ENCODE assay signal across 7 mouse cellular contexts in the genomic region with DNA sequence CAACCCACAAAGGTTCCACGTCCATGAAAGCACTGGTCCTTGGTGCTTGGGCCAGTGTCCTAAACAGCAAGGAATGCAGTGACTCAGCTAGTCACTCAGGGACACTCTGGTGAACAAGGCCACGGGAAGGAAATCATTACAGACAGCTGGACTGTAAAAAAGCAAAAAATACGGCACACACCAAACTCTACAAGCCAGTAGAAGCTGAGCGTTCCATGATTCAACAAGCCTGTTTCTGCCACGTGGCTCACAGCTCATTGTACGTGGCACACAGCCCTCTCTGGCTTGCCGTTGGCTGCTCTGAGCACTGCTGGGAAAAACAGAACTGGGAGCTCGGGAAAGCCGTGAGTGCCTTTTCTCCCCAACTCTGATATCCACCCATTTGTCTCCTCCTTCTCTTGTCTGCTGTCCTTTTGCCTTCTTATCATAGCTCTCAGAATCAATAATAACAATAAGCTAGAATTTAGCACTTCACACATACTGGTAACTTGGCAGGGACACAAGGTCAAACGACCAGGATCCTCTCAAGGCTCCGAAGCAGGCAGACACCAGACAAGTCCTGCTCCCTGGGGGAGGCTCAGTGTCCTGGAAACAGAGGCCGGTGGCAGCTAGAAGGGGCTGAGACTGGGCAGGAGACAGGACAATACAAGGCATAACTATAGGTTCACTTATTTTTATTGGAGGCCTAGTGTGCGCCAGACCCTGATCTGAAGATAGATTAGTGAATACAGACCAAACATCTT. TPM values are rescaled to one million over a fixed set of nuclear protein-coding genes. Genes with fewer than 3 reads are reported as not detected.
A peak's percentile ranks its signal among the peaks of the same experiment; 100 is the strongest.
DNase-seq lines count a peak whose midpoint lies in the region; TF ChIP-seq lines count a peak whose summit lies in the region.

A gene (plus strand): TSS at position 218 of the 743 bp plus-strand sequence.

- peak; percentile 67 for DNase-seq in urinary bladder, postnatal 14 days (ENCODE audit: low spot score)
- DNase-seq in urinary bladder, postnatal 10 days (ENCODE audit: low spot score) = no peak
- DNase-seq in gastrocnemius, postnatal 10 days = peak; percentile 63
- peak in 1 of 2 experiments; percentile 23 for DNase-seq in layer of hippocampus, adult 2 months (ENCODE audit: low spot score in 2 of 2)
- peak; percentile 48 for DNase-seq in testis, postnatal 14 days (ENCODE audit: low spot score)
- no peak for DNase-seq in left cerebral cortex, postnatal 4 days
- DNase-seq in left cerebral cortex, adult 18-20 months (ENCODE audit: low spot score in 2 of 2) = no peak

- intact Hi-C loops in left cerebral cortex, postnatal 4 days (cut with DNase I) = loop anchor here (10.0 kb wide), 1 partner anchor 96 kb away; no protein-coding TSS in a partner anchor

- peak within 1 kb of the TSS; percentile 6; the same call in 1 of the 2 replicates for H3K4me3 ChIP-seq in layer of hippocampus, adult 2 months

- no peak for TF ChIP-seq CTCF in layer of hippocampus, adult 2 months (conservative IDR thresholded peaks at IDR 0.05)

- peak within 1 kb of the TSS; percentile 73 for H3K27ac ChIP-seq in layer of hippocampus, adult 2 months

RNA-seq across cellular contexts. Expression of the gene that starts here (rescaled TPM):
- total RNA-seq in gastrocnemius, postnatal 10 days (2021) = 10 to 100 TPM in 1 of 2 experiments, 1 to 10 TPM in 1; 9.7 to 11.3 TPM
- total RNA-seq in layer of hippocampus, adult 2 months (2021) = 1 to 10 TPM in 1 of 2 experiments, under 1 TPM in 1; 0.97 to 1.0 TPM
- total RNA-seq in left cerebral cortex, postnatal 4 days (2021) = under 1 TPM; 0.16 to 0.36 TPM
- total RNA-seq in left cerebral cortex, adult 18-20 months (2021) = under 1 TPM; 0.53 to 0.87 TPM

Comparison
In these comparisons a context has a peak if more than half of its experiments do, and no peak if none do; other contexts are left out.
1. RNA of the gene that starts here (total RNA-seq): 9.7 to 11.3 TPM in gastrocnemius, postnatal 10 days; 0.97 to 1.0 TPM in layer of hippocampus, adult 2 months, 0.53 to 0.87 TPM in left cerebral cortex, adult 18-20 months and 0.16 to 0.36 TPM in left cerebral cortex, postnatal 4 days; every median in the first group is over 4 times any median in the second.
2. DNase-seq: peak in urinary bladder, postnatal 14 days (single experiment), gastrocnemius, postnatal 10 days (single experiment) and testis, postnatal 14 days (single experiment); none in urinary bladder, postnatal 10 days (single experiment), left cerebral cortex, postnatal 4 days (single experiment) and left cerebral cortex, adult 18-20 months (0 of 2).